Mouse (Mus musculus) testis, adult 10 weeks (tissue): ENCODE results near the gene Dmrtc1a. TPM values are rescaled to one million over a fixed set of nuclear protein-coding genes. Genes with fewer than 3 reads are reported as not detected.

Source experiments
- polyA plus RNA-seq: library from polyadenylated mRNA; stranded (reverse); fragments of 350-450 nt; fragmentation: Illumina TruSeq; extraction: RNeasy Lipid Tissue Mini Kit (QIAGEN cat#74804); gene quantifications from one replicate; pipeline ENCODE4 v1.2.3, GENCODE M21; 2014; ENCODE audit warnings: low read depth, low replicate concordance

Dmrtc1a gene
- polyA plus RNA-seq = 56.5 TPM

GRCm38 (mm10) chrX:102908587-102908986 is at the start of gene Dmrtc1a, which contains the start of gene 1700011M02Rik:
Gene Dmrtc1a (minus strand): TSS chrX:102908687.
Gene 1700011M02Rik (plus strand): TSS chrX:102908905.

GRCm38 (mm10) chrX:102928072-102928471 is 19.6 kb upstream of the Dmrtc1a start, which contains the start of gene 1700018G05Rik:
Gene 1700018G05Rik (plus strand): TSS chrX:102928372.

GRCm38 (mm10) chrX:102867871-102868270 is 40.6 kb downstream of the Dmrtc1a start, which contains the start of gene 1700031F05Rik:
Gene 1700031F05Rik (minus strand): TSS chrX:102867971.

GRCm38 (mm10) chrX:102854516-102854915 is 54.0 kb downstream of the Dmrtc1a start, which contains the start of gene Dmrtc1c2:
Gene Dmrtc1c2 (minus strand): TSS chrX:102854616.

Other genes with a start within 250 kb of the Dmrtc1a start
- gene Gm3880, start 221.7 kb downstream of the Dmrtc1a start, polyA plus RNA-seq = not detected
- gene Gm9112, start 201.1 kb downstream of the Dmrtc1a start, polyA plus RNA-seq = 9.7 TPM
- gene Dmrtc1b, start 200.8 kb downstream of the Dmrtc1a start, polyA plus RNA-seq = 20.9 TPM
- not detected for gene Dmrtc1c1, start 105.7 kb downstream of the Dmrtc1a start, polyA plus RNA-seq
- 1.9 TPM for gene Dmrtc1c2, start 54.1 kb downstream of the Dmrtc1a start, polyA plus RNA-seq
- 2.1 TPM for gene 1700031F05Rik, start 40.7 kb downstream of the Dmrtc1a start, polyA plus RNA-seq
- 15.3 TPM for gene 1700011M02Rik, start 218 bp upstream of the Dmrtc1a start, polyA plus RNA-seq
- not detected for gene 1700018G05Rik, start 19.7 kb upstream of the Dmrtc1a start, polyA plus RNA-seq